Mouse (Mus musculus): ENCODE measurements around the gene Sfxn2. TPM values are rescaled to one million over a fixed set of nuclear protein-coding genes. Genes with fewer than 3 reads are reported as not detected.
A peak's percentile ranks its signal among the peaks of the same experiment; 100 is the strongest.

Sfxn2 gene
- 11.0 and 11.7 TPM in 2 replicates for polyA plus RNA-seq (2015; fragmentation: Nextera tagmentation; extraction: Ambion mirVana)

DNA sequence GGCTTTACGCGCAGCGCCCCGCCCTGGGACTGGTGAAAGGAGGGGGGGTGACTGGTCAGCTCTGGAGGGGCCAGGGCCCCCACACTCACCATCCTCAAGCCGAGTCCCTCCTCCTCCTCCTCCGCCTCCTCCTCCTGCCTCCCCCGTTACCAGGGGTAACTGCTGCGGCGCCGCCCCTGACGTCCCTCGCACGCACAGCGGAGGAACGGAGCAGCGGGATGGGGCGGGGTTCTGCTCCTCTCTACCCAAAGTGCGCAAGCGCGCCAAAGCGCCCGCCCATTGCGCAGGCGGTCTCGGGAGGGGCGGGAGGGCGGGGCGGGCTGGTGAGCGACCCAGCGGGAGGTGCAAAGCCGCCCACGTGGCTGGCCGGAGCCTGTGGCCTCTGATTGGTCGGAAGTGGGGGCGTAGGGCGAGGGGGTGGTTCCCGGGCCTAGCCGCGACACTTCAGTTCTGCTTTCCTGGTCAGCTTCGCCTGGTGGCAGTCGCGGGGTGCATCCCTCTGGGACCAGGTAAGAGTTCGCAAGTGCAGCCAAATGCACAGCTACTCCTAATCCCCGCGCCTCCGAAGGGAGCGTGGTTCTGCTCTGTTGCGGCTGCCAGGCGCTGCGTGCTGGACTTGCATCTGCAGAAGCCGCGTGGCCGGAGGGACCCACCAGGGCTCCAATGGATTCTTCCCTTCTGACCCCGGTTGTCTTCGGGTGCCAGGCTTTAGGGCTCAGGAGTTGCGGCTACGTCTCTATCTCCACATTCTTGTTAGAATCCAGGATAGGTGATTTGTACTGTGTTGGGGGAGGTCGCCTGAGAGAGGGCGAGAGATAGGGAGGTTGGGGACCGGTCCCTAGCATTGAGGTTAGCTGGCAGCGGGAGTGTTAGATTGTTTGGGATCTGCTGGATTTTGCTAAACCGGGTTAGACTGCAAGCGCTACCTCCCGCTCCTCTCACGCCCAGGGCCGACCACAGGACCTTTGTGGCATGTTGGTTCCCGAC is at the start of gene Sfxn2, which contains the start of gene Arl3:
Gene Sfxn2, plus strand, starts transcription at position 415 of the 987 bp plus-strand sequence.
Gene Arl3, minus strand, starts transcription at position 248 of the 987 bp plus-strand sequence.
- Histone ChIP-seq H3K27ac (replicated peaks) (peak within 1 kb of the TSS; percentile 86), H3K4me2 (peak within 1 kb of the TSS; percentile 69), H3K36me3 (no peaks in the 10 kb centered on the region), H3K9ac (replicated peaks) (peak within 1 kb of the TSS; percentile 82), H3K4me3 (replicated peaks) (peak within 1 kb of the TSS; percentile 86), H3K27me3 (replicated peaks) (no peaks in the 10 kb centered on the region), H3K4me1 (peaks cover 34% of the 10 kb centered on the region), H3K9me3 (replicated peaks) (no peaks in the 10 kb centered on the region)
- 1% methylated on average over 67 of the region's 67 CpGs for WGBS
- ATAC-seq (ENCODE audit: low FRiP score) = peak; percentile 96

DNA sequence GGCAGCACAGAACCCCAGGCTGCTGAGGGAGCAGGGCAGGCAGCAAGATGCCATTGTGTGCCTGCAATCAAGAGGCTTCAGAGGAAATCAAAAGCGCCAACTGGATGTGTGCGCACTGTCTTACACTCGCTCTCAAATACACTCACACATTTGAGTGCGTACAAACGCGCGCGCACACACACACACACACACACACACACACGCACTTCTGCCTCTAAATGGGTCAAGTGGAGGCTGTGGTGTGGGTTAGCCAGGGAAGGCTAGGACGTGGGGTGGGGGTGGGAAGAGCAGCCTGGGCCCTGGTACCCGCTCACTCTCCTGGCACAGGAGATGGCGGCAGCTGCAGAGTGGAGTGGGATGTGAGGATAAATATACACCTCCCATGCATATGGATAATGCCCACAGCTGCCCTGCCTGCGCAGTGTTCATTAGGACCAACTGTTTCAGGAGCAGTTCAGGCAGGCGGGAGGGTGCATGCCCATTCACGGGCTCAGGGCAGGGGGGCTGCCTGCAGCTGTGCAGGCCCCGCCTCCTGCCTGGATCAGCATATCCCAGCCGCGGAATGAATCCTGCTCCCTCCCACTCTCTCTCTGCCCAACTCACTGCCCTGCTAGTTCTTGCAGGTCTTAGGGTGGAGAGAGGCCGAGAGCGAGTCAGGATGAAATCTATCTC is 49.5 kb upstream of the Sfxn2 start:
- Histone ChIP-seq H3K4me2 (peak overlapping the region; percentile 58), H3K4me1 (peaks cover 71% of the 10 kb centered on the region), H3K9ac (replicated peaks) (peak overlapping the region; percentile 28; the same call in 1 of the 2 replicates), H3K9me3 (replicated peaks) (no peaks in the 10 kb centered on the region), H3K27me3 (replicated peaks) (no peaks in the 10 kb centered on the region), H3K36me3 (no peaks in the 10 kb centered on the region), H3K27ac (replicated peaks) (peak overlapping the region; percentile 77), H3K4me3 (replicated peaks) (peak overlapping the region; percentile 26)
- peak; percentile 80 for ATAC-seq (ENCODE audit: low FRiP score)
- 8% methylated on average over 20 of the region's 20 CpGs for WGBS

DNA sequence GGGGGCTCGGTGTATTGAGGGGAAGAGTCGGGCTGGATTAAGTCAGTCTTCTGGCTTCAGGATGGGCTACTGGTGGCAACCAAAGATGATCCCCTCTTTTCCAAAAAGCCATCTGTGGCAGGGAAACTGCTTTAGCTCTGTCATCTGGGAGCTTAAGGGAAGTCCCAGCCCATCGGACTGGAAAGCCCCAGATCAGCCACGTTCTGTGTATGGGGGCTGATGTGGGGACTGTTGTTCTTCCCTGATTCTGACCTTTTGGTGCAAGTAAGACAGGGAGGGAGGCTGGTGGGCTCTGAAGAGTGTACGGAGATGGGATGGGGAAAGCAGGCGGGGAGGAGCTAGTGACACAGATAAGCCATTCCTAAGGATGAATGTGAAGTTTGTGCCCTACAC is 49.0 kb upstream of the Sfxn2 start:
- no peaks in the 10 kb centered on the region for H3K36me3 ChIP-seq
- H3K27me3 ChIP-seq (replicated peaks) = no peaks in the 10 kb centered on the region
- no peaks in the 10 kb centered on the region for H3K9me3 ChIP-seq (replicated peaks)
- peak overlapping the region; percentile 26 for H3K4me3 ChIP-seq (replicated peaks)
- ATAC-seq (ENCODE audit: low FRiP score) = no peak
- 15% methylated on average over 6 of the region's 6 CpGs for WGBS
- H3K4me2 ChIP-seq = peak overlapping the region; percentile 58
- H3K9ac ChIP-seq (replicated peaks) = peak overlapping the region; percentile 28; the same call in 1 of the 2 replicates
- peak overlapping the region; percentile 77 for H3K27ac ChIP-seq (replicated peaks)
- peaks cover 71% of the 10 kb centered on the region for H3K4me1 ChIP-seq

DNA sequence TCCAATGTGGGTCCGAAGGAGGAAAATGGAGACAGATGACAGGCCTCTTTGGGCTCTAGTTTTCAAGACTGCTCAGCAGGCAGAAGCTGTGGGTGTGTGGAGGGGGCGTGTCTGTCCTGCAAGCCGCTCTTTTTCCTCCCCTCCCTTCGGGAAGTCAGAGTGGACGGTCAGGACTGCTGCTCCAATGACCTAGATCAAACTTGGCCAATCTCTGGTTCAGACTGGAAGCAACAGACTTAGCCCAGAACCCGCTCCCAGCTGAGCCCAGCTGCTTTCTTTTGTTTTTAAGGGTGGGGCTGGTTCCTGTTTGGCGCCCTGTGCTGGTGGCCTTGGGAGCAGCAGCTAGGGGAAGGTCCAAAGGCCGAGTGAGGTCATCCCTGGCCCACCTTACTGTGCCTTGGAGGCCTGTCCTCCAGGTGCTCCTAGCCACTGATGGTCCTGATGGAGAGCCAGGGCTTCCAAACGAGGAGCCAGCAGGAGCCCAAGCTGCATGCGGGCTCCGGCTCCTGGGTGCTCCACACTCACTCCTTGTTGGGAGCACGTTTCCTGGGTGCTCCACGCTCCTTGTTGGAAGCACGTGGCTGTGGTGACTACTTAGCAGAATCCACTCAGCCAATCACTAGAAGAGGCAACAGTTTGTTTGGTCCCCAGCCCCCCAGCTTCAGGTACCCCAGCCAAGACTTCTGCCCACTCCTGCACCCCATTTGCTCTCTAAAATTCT is 48.4 kb upstream of the Sfxn2 start:
- ATAC-seq (ENCODE audit: low FRiP score) = no peak
- WGBS = 31% methylated on average over 14 of the region's 14 CpGs
- H3K36me3 ChIP-seq = no peaks in the 10 kb centered on the region
- H3K9ac ChIP-seq (replicated peaks) = no peak overlapping the region
- H3K4me2 ChIP-seq = peak overlapping the region; percentile 58
- peak overlapping the region; percentile 77 for H3K27ac ChIP-seq (replicated peaks)
- H3K4me3 ChIP-seq (replicated peaks) = no peak overlapping the region
- no peaks in the 10 kb centered on the region for H3K9me3 ChIP-seq (replicated peaks)
- peaks cover 75% of the 10 kb centered on the region for H3K4me1 ChIP-seq
- H3K27me3 ChIP-seq (replicated peaks) = no peaks in the 10 kb centered on the region

DNA sequence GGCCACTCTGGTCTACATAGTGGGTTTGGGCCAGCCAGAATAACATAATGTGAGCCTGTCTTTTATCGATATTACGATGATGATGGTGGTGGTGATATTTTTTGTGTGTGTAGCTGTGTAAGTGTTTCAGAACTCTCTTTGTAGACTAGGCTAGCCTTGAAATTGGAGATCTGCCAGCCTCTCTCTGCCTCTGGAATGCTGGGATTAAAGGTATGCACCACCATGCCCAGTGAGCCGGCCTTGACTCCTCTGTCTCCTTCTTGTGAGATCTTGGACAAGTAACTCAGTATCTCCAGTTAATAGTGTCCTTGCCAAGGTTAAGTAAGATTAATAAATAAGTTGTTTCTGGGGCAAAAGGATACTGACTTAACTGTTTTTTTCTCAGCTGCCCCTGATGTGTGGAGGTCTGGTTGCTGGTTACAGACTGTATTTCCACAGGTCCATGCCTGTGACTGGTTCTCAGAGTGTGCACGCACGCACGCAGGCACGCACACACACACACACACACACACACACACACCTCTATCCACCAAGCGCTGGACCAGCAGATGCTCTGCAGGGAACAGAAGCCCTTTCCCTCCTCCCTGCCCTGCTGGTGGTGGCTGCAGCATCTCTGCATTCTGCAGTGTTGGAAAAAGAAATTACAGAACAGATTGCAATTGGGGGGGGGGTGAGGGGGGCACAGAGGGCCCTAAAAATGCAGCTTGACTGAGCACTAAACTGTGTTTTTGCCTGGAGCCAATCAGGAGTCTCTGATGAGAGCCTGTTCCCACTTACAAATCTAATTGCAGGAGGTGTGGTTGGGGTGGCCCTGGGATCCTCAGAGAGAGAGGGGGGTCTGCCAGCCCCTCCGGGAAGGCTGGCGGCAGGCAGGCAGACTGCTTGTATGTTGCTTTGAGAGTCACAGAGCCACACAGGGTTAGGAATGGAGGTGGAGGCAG is 47.2 kb upstream of the Sfxn2 start:
- Histone ChIP-seq H3K27me3 (replicated peaks) (no peaks in the 10 kb centered on the region), H3K9me3 (replicated peaks) (no peaks in the 10 kb centered on the region), H3K27ac (replicated peaks) (peak overlapping the region; percentile 37; the same call in 1 of the 2 replicates), H3K36me3 (no peaks in the 10 kb centered on the region), H3K4me3 (replicated peaks) (no peak overlapping the region), H3K4me1 (peaks cover 83% of the 10 kb centered on the region), H3K9ac (replicated peaks) (no peak overlapping the region), H3K4me2 (no peak overlapping the region)
- 41% methylated on average over 10 of the region's 10 CpGs for WGBS
- no peak for ATAC-seq (ENCODE audit: low FRiP score)

DNA sequence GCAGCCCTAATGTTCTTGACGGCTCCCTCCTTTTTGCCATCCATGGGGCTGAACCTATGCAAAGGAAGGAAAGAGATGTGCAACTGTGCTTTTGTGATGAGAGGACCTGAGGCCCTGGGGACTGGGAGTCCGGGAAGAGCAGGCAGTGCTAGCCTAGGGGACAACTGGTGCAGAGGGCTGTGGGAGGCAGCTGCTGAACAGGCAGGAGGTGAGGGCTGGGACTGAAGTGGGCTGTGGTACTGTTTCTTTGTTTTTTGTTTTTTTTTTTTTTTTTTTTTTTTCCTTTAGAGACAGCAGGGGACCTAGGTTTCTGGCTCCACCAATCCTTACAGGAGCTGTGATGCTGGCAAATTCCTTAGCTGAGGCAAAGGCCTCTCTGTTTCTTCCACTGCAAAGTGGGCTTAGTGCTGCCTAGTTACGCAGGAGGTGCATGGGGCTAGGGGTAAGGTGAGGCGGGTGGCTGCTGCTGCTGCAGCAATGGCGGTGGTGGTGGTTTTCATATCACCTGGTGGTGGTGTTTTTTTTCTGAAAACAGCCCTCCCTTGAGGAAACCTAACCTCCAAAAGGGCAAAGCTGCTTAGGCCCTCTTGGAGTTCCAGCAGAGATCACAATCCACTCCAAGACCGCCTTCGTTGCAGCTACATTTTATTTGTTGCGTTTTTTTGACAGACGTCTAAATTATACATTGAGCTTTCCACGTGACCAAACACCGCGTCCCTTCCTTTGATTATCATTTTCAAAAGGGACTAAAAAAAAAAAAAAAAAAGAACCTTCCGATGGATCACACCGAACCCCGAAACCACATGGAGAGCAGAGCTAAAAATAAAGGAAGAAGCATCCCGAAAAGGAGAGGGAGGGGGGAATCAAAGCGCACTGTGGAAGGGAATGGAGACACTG is 45.3 kb upstream of the Sfxn2 start:
- peak overlapping the region; percentile 2 for H3K4me3 ChIP-seq (replicated peaks)
- peak overlapping the region; percentile 79 for H3K27ac ChIP-seq (replicated peaks)
- no peaks in the 10 kb centered on the region for H3K27me3 ChIP-seq (replicated peaks)
- 0 out of 2 replicates have a peak overlapping the region, but pooled peaks have one; percentile 5 for H3K9ac ChIP-seq (replicated peaks)
- 14% methylated on average over 17 of the region's 17 CpGs for WGBS
- H3K9me3 ChIP-seq (replicated peaks) = no peaks in the 10 kb centered on the region
- H3K4me1 ChIP-seq = peaks cover 96% of the 10 kb centered on the region
- H3K36me3 ChIP-seq = no peaks in the 10 kb centered on the region
- H3K4me2 ChIP-seq = peak overlapping the region; percentile 49
- no peak for ATAC-seq (ENCODE audit: low FRiP score)

DNA sequence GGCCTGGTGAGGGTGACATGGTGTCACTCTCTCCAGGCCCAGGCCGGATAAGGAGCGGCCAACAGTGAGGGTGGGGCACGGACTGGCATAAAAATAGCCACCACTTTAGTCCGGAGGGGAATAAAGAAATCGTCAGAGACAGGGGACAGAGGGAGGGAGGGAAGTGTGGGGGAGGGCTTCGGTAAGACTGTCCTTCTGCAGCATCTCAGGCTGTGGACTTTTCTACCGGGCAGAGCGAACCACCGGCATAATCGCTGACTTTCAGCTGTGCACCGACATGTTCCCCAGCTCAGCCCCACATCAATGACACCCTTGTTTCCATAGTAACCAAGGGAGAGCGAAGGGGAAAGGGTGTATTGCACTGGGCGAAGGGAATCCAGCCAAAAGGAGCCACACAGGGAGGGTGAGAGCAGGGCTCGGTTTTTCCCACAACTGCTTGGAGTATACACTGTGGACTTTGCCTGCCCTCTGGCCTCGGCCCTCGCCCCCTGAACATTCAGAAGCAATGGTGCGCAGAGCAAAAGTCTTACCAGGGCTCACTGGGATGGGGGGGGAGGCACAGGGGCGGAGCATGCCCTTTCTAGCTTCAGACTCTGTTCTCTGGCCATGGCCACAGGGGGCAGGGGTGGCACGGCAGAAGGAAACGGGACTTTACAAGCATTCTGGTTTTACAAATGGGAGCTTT is 44.5 kb upstream of the Sfxn2 start:
- Histone ChIP-seq H3K9ac (replicated peaks) (peak overlapping the region; percentile 5; the same call in 1 of the 2 replicates), H3K4me3 (replicated peaks) (peak overlapping the region; percentile 2), H3K27ac (replicated peaks) (peak overlapping the region; percentile 79), H3K4me1 (peaks cover 96% of the 10 kb centered on the region), H3K9me3 (replicated peaks) (no peaks in the 10 kb centered on the region), H3K27me3 (replicated peaks) (no peaks in the 10 kb centered on the region), H3K4me2 (peak overlapping the region; percentile 49), H3K36me3 (no peaks in the 10 kb centered on the region)
- WGBS = under 1% methylated on average over 20 of the region's 20 CpGs
- peak; percentile 61 for ATAC-seq (ENCODE audit: low FRiP score)

DNA sequence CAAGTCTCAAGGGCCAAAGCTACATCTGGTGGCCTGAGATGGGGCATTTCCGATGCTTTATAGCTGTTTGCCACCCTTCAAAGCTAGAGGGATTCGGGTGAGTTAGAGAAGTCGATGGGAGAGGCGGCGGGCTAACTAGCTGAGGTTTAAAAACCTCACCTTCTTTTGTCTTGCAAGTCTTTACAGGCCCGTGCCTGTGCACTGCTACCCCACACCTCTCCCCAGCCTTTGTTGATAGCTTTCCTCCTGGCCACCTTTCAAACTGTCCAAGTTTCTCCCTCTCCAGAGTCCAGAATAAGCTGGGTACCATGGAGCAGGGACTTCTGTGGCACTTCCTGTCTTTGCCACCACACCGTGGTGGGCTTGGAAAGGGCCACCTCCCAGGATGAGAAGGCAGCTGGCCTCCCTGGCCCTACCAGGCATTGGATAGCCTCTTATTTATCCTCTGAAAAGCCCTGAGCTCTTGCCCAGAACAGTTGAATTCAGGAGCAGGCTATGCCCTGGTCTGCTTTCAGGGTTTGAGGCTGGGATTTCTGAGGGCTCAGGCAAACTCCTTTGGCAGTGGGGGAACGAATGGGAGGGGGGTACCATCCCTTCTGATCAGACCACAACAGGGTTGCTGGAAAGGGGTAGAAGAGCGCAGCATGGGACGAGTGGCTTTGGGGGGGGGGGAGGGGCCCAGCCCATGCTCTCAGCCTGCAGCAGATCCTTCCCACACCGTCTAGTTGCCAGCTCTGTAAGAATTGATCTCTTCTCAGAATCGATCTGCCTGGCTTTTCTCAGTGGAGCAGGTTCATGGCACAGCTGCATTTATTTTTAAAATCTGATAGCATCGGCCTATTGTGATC is 43.3 kb upstream of the Sfxn2 start:
- 8% methylated on average over 13 of the region's 13 CpGs for WGBS
- no peak overlapping the region for H3K4me3 ChIP-seq (replicated peaks)
- no peaks in the 10 kb centered on the region for H3K36me3 ChIP-seq
- peaks cover 92% of the 10 kb centered on the region for H3K4me1 ChIP-seq
- no peak for ATAC-seq (ENCODE audit: low FRiP score)
- H3K27ac ChIP-seq (replicated peaks) = peak overlapping the region; percentile 79
- peak overlapping the region; percentile 49 for H3K4me2 ChIP-seq
- H3K9ac ChIP-seq (replicated peaks) = peak overlapping the region; percentile 29; the same call in 1 of the 2 replicates
- H3K27me3 ChIP-seq (replicated peaks) = no peaks in the 10 kb centered on the region
- no peaks in the 10 kb centered on the region for H3K9me3 ChIP-seq (replicated peaks)
